Mouse (Mus musculus): ENCODE measurements around the gene Armc9. TPM values are rescaled to one million over a fixed set of nuclear protein-coding genes. Genes with fewer than 3 reads are reported as not detected.

Gene Armc9
- total RNA-seq, 4 experiments from 2014 or later: 2.4 to 3.5 (median 2.9) TPM

GRCm38 (mm10) chr1:86277055-86277454 lies 122.5 kb downstream of the Armc9 start:
- no peak for DNase-seq (ENCODE audit: low spot score)

GRCm38 (mm10) chr1:86281781-86282536 lies 127.4 kb downstream of the Armc9 start:
- no peak for DNase-seq (ENCODE audit: low spot score)

- DNase-seq (ENCODE audit: low spot score): no peak
Measured at GRCm38 (mm10) chr1:86284101-86284500, 129.5 kb downstream of the Armc9 start.

GRCm38 (mm10) chr1:86285295-86285694 lies 130.7 kb downstream of the Armc9 start:
- no peak for DNase-seq (ENCODE audit: low spot score)

GRCm38 (mm10) chr1:86287473-86287872 lies 132.9 kb downstream of the Armc9 start:
- DNase-seq (ENCODE audit: low spot score): no peak

GRCm38 (mm10) chr1:86290452-86290851 lies 135.9 kb downstream of the Armc9 start:
- no peak for DNase-seq (ENCODE audit: low spot score)

- no peak for DNase-seq (ENCODE audit: low spot score)
Measured at GRCm38 (mm10) chr1:86293091-86293490, 138.5 kb downstream of the Armc9 start.

GRCm38 (mm10) chr1:86293868-86294267 lies 139.3 kb downstream of the Armc9 start:
- no peak for DNase-seq (ENCODE audit: low spot score)

- no peak for DNase-seq (ENCODE audit: low spot score)
Measured at GRCm38 (mm10) chr1:86294472-86294871, 139.9 kb downstream of the Armc9 start.

- no peak for DNase-seq (ENCODE audit: low spot score)
Measured at GRCm38 (mm10) chr1:86300093-86300492, 145.5 kb downstream of the Armc9 start.

GRCm38 (mm10) chr1:86300731-86301130 lies 146.2 kb downstream of the Armc9 start:
- DNase-seq (ENCODE audit: low spot score): no peak

GRCm38 (mm10) chr1:86301221-86302091 lies 146.9 kb downstream of the Armc9 start:
- DNase-seq (ENCODE audit: low spot score): no peak

GRCm38 (mm10) chr1:86302532-86302931 lies 148.0 kb downstream of the Armc9 start, which contains the start of gene B3gnt7:
TSS of gene B3gnt7 (plus strand) at chr1:86302832.
- DNase-seq (ENCODE audit: low spot score): no peak

- DNase-seq (ENCODE audit: low spot score): no peak
Measured at GRCm38 (mm10) chr1:86303063-86303872, 148.7 kb downstream of the Armc9 start.

GRCm38 (mm10) chr1:86303873-86304250 lies 149.3 kb downstream of the Armc9 start:
- DNase-seq (ENCODE audit: low spot score): no peak

GRCm38 (mm10) chr1:86306686-86307085 lies 152.1 kb downstream of the Armc9 start:
- DNase-seq (ENCODE audit: low spot score): no peak

GRCm38 (mm10) chr1:86307177-86307762 lies 152.7 kb downstream of the Armc9 start:
- DNase-seq (ENCODE audit: low spot score): no peak

- DNase-seq (ENCODE audit: low spot score): no peak
Measured at GRCm38 (mm10) chr1:86307871-86308641, 153.5 kb downstream of the Armc9 start.

GRCm38 (mm10) chr1:86309270-86309833 lies 154.8 kb downstream of the Armc9 start:
- DNase-seq (ENCODE audit: low spot score): no peak

Data from heart, adult 8-10 months (tissue).